In genomic region chr4:21665961-21666360, GRCm38 (mm10) we compare ENCODE assay signal across 11 mouse cellular contexts. TPM values are rescaled to one million over a fixed set of nuclear protein-coding genes. Genes with fewer than 3 reads are reported as not detected.
DNase-seq lines count a peak whose midpoint lies in the region; ATAC-seq and TF ChIP-seq lines count a peak whose summit lies in the region.
"Had no signal": no experiment of that assay in that cellular context is flagged by ENCODE, and none has a peak within 500 bp of the region (broad histone marks: within the 10 kb centered on the region; RNA-seq: fewer than 3 reads in every experiment).

No protein-coding gene starts in this region.

- DNase-seq in heart, adult 18-20 months: peak; percentile 34 to 42
- no peak for DNase-seq in heart, adult 11 months
- DNase-seq in brain, embryonic 14.5 days (ENCODE audit: low read depth): peak; percentile 93
- DNase-seq in heart, adult 8-10 months (ENCODE audit: low spot score): peak; percentile 16
- no peak for DNase-seq in urinary bladder, adult 18-20 months (ENCODE audit: low spot score in 2 of 2)
- no peak for DNase-seq in layer of hippocampus, adult 18-20 months (ENCODE audit: low spot score in 2 of 2)
- DNase-seq: liver, embryonic 13.5 days; spleen, adult 18-20 months; thymus, postnatal 4 days had no signal

- no peak for TF ChIP-seq CTCF in brain, embryonic 14.5 days (IDR thresholded peaks at IDR 0.05; ENCODE audit: borderline replicate concordance, extremely low read depth, insufficient read depth, insufficient read length)

- no peak overlapping the region for H3K4me3 ChIP-seq in midbrain, embryonic 12.5 days
- H3K4me3 ChIP-seq: liver, embryonic 13.5 days had no signal

- no peak for TF ChIP-seq POLR2A in brain, embryonic 14.5 days (IDR thresholded peaks at IDR 0.05; ENCODE audit: borderline replicate concordance, extremely low read depth, insufficient read depth, insufficient read length, poor library complexity, severe bottlenecking)

- ATAC-seq in midbrain, embryonic 12.5 days (ENCODE audit: low FRiP score, low read depth): peak; percentile 66

- WGBS in midbrain, embryonic 12.5 days: 19% methylated on average over 5 of the region's 5 CpGs

- H3K9me3 ChIP-seq in midbrain, embryonic 12.5 days: no peaks in the 10 kb centered on the region
- H3K9me3 ChIP-seq: liver, embryonic 13.5 days had no signal

- no peaks in the 10 kb centered on the region for H3K36me3 ChIP-seq in midbrain, embryonic 12.5 days
- H3K36me3 ChIP-seq: liver, embryonic 13.5 days had no signal

- H3K9ac ChIP-seq in midbrain, embryonic 12.5 days (replicated peaks): no peak overlapping the region
- H3K9ac ChIP-seq: liver, embryonic 13.5 days had no signal

- H3K27me3 ChIP-seq in midbrain, embryonic 12.5 days: peaks cover 29% of the 10 kb centered on the region

- peaks cover 9% of the 10 kb centered on the region; the same call in 1 of the 2 replicates for H3K4me1 ChIP-seq in midbrain, embryonic 12.5 days
- H3K4me1 ChIP-seq: liver, embryonic 13.5 days had no signal

- H3K27ac ChIP-seq in midbrain, embryonic 12.5 days (replicated peaks): no peak overlapping the region
- H3K27ac ChIP-seq: liver, embryonic 13.5 days had no signal

- H3K4me2 ChIP-seq in midbrain, embryonic 12.5 days (replicated peaks): no peak overlapping the region
- H3K4me2 ChIP-seq: liver, embryonic 13.5 days had no signal

RNA-seq across cellular contexts. Expression of gene Prdm13, which starts 19.8 kb away (rescaled TPM):
- total RNA-seq in heart, adult 18-20 months (2021): not detected
- polyA plus RNA-seq in brain, embryonic 14.5 days (2012; rRNA removed): 2.1 and 2.4 TPM in 2 replicates
- not detected for total RNA-seq in heart, adult 8-10 months (2022)
- 0.17 and 1.4 TPM in 2 replicates for polyA plus RNA-seq in midbrain, embryonic 12.5 days (2016; fragmentation: Nextera tagmentation; extraction: Ambion mirVana)
- not detected for total RNA-seq in layer of hippocampus, adult 18-20 months (2021)
- polyA plus RNA-seq: large intestine, adult 2 months; liver, embryonic 13.5 days had no signal

Comparison
In these comparisons a context has a peak if more than half of its experiments do, and no peak if none do; other contexts are left out.
1. DNase-seq: peak in heart, adult 18-20 months (2 of 2), brain, embryonic 14.5 days (single experiment) and heart, adult 8-10 months (single experiment); none in heart, adult 11 months (single experiment), urinary bladder, adult 18-20 months (0 of 2) and layer of hippocampus, adult 18-20 months (0 of 2).